Mouse (Mus musculus): ENCODE results near the gene Pcyt1a. TPM values are rescaled to one million over a fixed set of nuclear protein-coding genes. Genes with fewer than 3 reads are reported as not detected.
A peak's percentile ranks its signal among the peaks of the same experiment; 100 is the strongest.

Gene Pcyt1a
- polyA plus RNA-seq (2016; fragmentation: Nextera tagmentation; extraction: Ambion mirVana) = 38.6 and 42.9 TPM in 2 replicates

- Histone ChIP-seq H3K9me3 (no peaks in the 10 kb centered on the region), H3K36me3 (0 out of 2 replicates have a peak, but pooled peaks cover 4% of the 10 kb centered on the region), H3K27ac (peak within 1 kb of the TSS; percentile 93), H3K27me3 (ENCODE audit: insufficient read depth, poor library complexity, severe bottlenecking) (no peaks in the 10 kb centered on the region), H3K4me1 (replicated peaks) (peaks cover 21% of the 10 kb centered on the region), H3K4me3 (peak within 1 kb of the TSS; percentile 83)
- WGBS = under 1% methylated on average over 54 of the region's 54 CpGs
- peak; percentile 95 for DNase-seq (ENCODE audit: low spot score)
These were observed at the start of gene Pcyt1a for GRCm38 (mm10) chr16:32430474-32431046. TSS of gene Pcyt1a (plus strand) at chr16:32430921.

GRCm38 (mm10) chr16:32382901-32383300, 47.8 kb upstream of the Pcyt1a start:
- no peak for DNase-seq (ENCODE audit: low spot score)
- H3K9me3 ChIP-seq = no peaks in the 10 kb centered on the region
- no peak overlapping the region for H3K27ac ChIP-seq
- no peaks in the 10 kb centered on the region for H3K27me3 ChIP-seq (ENCODE audit: insufficient read depth, poor library complexity, severe bottlenecking)
- no peaks in the 10 kb centered on the region for H3K4me1 ChIP-seq (replicated peaks)
- peaks cover 96% of the 10 kb centered on the region for H3K36me3 ChIP-seq
- no peak overlapping the region for H3K4me3 ChIP-seq

GRCm38 (mm10) chr16:32384885-32385284, 45.8 kb upstream of the Pcyt1a start:
- 93% methylated on average over 2 of the region's 2 CpGs for WGBS
- Histone ChIP-seq H3K27me3 (ENCODE audit: insufficient read depth, poor library complexity, severe bottlenecking) (no peaks in the 10 kb centered on the region), H3K36me3 (peaks cover 88% of the 10 kb centered on the region), H3K9me3 (no peaks in the 10 kb centered on the region), H3K27ac (no peak overlapping the region), H3K4me1 (replicated peaks) (no peaks in the 10 kb centered on the region), H3K4me3 (no peak overlapping the region)
- no peak for DNase-seq (ENCODE audit: low spot score)

- Histone ChIP-seq H3K36me3 (peaks cover 84% of the 10 kb centered on the region), H3K4me3 (no peak overlapping the region), H3K9me3 (no peaks in the 10 kb centered on the region), H3K27me3 (ENCODE audit: insufficient read depth, poor library complexity, severe bottlenecking) (no peaks in the 10 kb centered on the region), H3K27ac (no peak overlapping the region), H3K4me1 (replicated peaks) (no peaks in the 10 kb centered on the region)
- 93% methylated on average over 3 of the region's 3 CpGs for WGBS
- no peak for DNase-seq (ENCODE audit: low spot score)
These were observed 43.9 kb upstream of the Pcyt1a start for GRCm38 (mm10) chr16:32386826-32387225.

- H3K9me3 ChIP-seq = no peaks in the 10 kb centered on the region
- H3K4me3 ChIP-seq = no peak overlapping the region
- H3K36me3 ChIP-seq = peaks cover 82% of the 10 kb centered on the region
- H3K27me3 ChIP-seq (ENCODE audit: insufficient read depth, poor library complexity, severe bottlenecking) = no peaks in the 10 kb centered on the region
- DNase-seq (ENCODE audit: low spot score) = no peak
- H3K27ac ChIP-seq = no peak overlapping the region
- no peaks in the 10 kb centered on the region for H3K4me1 ChIP-seq (replicated peaks)
These were observed 41.7 kb upstream of the Pcyt1a start for GRCm38 (mm10) chr16:32389049-32389448.

- Histone ChIP-seq H3K36me3 (peaks cover 75% of the 10 kb centered on the region), H3K27ac (no peak overlapping the region), H3K9me3 (no peaks in the 10 kb centered on the region), H3K4me3 (no peak overlapping the region), H3K27me3 (ENCODE audit: insufficient read depth, poor library complexity, severe bottlenecking) (no peaks in the 10 kb centered on the region), H3K4me1 (replicated peaks) (no peaks in the 10 kb centered on the region)
- 89% methylated on average over 3 of the region's 3 CpGs for WGBS
- no peak for DNase-seq (ENCODE audit: low spot score)
These were observed 40.9 kb upstream of the Pcyt1a start for GRCm38 (mm10) chr16:32389841-32390240.

- Histone ChIP-seq H3K36me3 (peaks cover 65% of the 10 kb centered on the region), H3K4me3 (no peak overlapping the region), H3K27ac (no peak overlapping the region), H3K9me3 (no peaks in the 10 kb centered on the region), H3K4me1 (replicated peaks) (no peaks in the 10 kb centered on the region), H3K27me3 (ENCODE audit: insufficient read depth, poor library complexity, severe bottlenecking) (no peaks in the 10 kb centered on the region)
- no peak for DNase-seq (ENCODE audit: low spot score)
- whole genome bisulfite sequencing = 96% methylated on average over 3 of the region's 3 CpGs
These were observed 39.8 kb upstream of the Pcyt1a start for GRCm38 (mm10) chr16:32390882-32391281.

GRCm38 (mm10) chr16:32395679-32396540, 34.8 kb upstream of the Pcyt1a start:
- peaks cover 2% of the 10 kb centered on the region for H3K4me1 ChIP-seq (replicated peaks)
- no peak overlapping the region for H3K27ac ChIP-seq
- H3K27me3 ChIP-seq (ENCODE audit: insufficient read depth, poor library complexity, severe bottlenecking) = no peaks in the 10 kb centered on the region
- WGBS = 78% methylated on average over 6 of the region's 6 CpGs
- H3K36me3 ChIP-seq = peaks cover 30% of the 10 kb centered on the region
- H3K9me3 ChIP-seq = no peaks in the 10 kb centered on the region
- no peak for DNase-seq (ENCODE audit: low spot score)
- no peak overlapping the region for H3K4me3 ChIP-seq

- no peak for DNase-seq (ENCODE audit: low spot score)
- no peak overlapping the region for H3K4me3 ChIP-seq
- peaks cover 24% of the 10 kb centered on the region for H3K36me3 ChIP-seq
- H3K9me3 ChIP-seq = no peaks in the 10 kb centered on the region
- H3K27me3 ChIP-seq (ENCODE audit: insufficient read depth, poor library complexity, severe bottlenecking) = no peaks in the 10 kb centered on the region
- no peak overlapping the region for H3K27ac ChIP-seq
- peaks cover 2% of the 10 kb centered on the region for H3K4me1 ChIP-seq (replicated peaks)
- 68% methylated on average over 3 of the region's 3 CpGs for WGBS
These were observed 34.2 kb upstream of the Pcyt1a start for GRCm38 (mm10) chr16:32396541-32396835.

GRCm38 (mm10) chr16:32398206-32398605, 32.5 kb upstream of the Pcyt1a start:
- Histone ChIP-seq H3K27ac (no peak overlapping the region), H3K4me3 (no peak overlapping the region), H3K4me1 (replicated peaks) (peaks cover 2% of the 10 kb centered on the region), H3K27me3 (ENCODE audit: insufficient read depth, poor library complexity, severe bottlenecking) (no peaks in the 10 kb centered on the region), H3K36me3 (peaks cover 9% of the 10 kb centered on the region), H3K9me3 (no peaks in the 10 kb centered on the region)
- WGBS = 79% methylated on average over 3 of the region's 3 CpGs
- no peak for DNase-seq (ENCODE audit: low spot score)

GRCm38 (mm10) chr16:32400267-32400666, 30.5 kb upstream of the Pcyt1a start, which contains the start of gene Tm4sf19:
TSS of gene Tm4sf19 (plus strand) at chr16:32400506.
- no peaks in the 10 kb centered on the region for H3K27me3 ChIP-seq (ENCODE audit: insufficient read depth, poor library complexity, severe bottlenecking)
- no peak within 1 kb of the TSS for H3K4me3 ChIP-seq
- H3K27ac ChIP-seq = no peak within 1 kb of the TSS
- H3K36me3 ChIP-seq = no peaks in the 10 kb centered on the region
- WGBS = 77% methylated on average over 7 of the region's 7 CpGs
- H3K9me3 ChIP-seq = no peaks in the 10 kb centered on the region
- H3K4me1 ChIP-seq (replicated peaks) = peaks cover 2% of the 10 kb centered on the region
- DNase-seq (ENCODE audit: low spot score) = no peak

- no peaks in the 10 kb centered on the region for H3K36me3 ChIP-seq
- no peak overlapping the region for H3K4me3 ChIP-seq
- 80% methylated on average over 9 of the region's 9 CpGs for WGBS
- no peak overlapping the region for H3K27ac ChIP-seq
- DNase-seq (ENCODE audit: low spot score) = no peak
- H3K4me1 ChIP-seq (replicated peaks) = peaks cover 1% of the 10 kb centered on the region
- H3K9me3 ChIP-seq = no peaks in the 10 kb centered on the region
- H3K27me3 ChIP-seq (ENCODE audit: insufficient read depth, poor library complexity, severe bottlenecking) = no peaks in the 10 kb centered on the region
These were observed 29.3 kb upstream of the Pcyt1a start for GRCm38 (mm10) chr16:32401335-32401965.

GRCm38 (mm10) chr16:32402818-32403217, 27.9 kb upstream of the Pcyt1a start:
- DNase-seq (ENCODE audit: low spot score) = no peak
- 89% methylated on average over 3 of the region's 3 CpGs for WGBS
- H3K27ac ChIP-seq = no peak overlapping the region

More at GRCm38 (mm10) chr16:32402818-32403217, 27.9 kb upstream of the Pcyt1a start:
- Histone ChIP-seq H3K4me1 (replicated peaks) (no peaks in the 10 kb centered on the region), H3K27me3 (ENCODE audit: insufficient read depth, poor library complexity, severe bottlenecking) (no peaks in the 10 kb centered on the region), H3K9me3 (no peaks in the 10 kb centered on the region), H3K4me3 (no peak overlapping the region), H3K36me3 (no peaks in the 10 kb centered on the region)
